Mouse (Mus musculus) MEL (cell line): ENCODE measurements at regions not wholly inside any gene's neighbourhood (a gene's known extent, or its start where the extent isn't known, plus 50 kb on each side); places are given as distances from the start of the nearest gene placed in this dataset.

Source experiments
- DNase-seq: peaks from one replicate; pipeline ENCODE4 v3.0.0; 2011; ENCODE audit warnings: low read depth, low spot score
- H3K27ac ChIP-seq: 2 replicates; pipeline ENCODE4 v1.5.1; 2012; ENCODE audit warnings: low read depth, mild to moderate bottlenecking, control low read depth, low read length, moderate library complexity; ENCODE audit not compliant: control insufficient read depth
- H3K27me3 ChIP-seq, 2 experiments: fragments of 150-350 bp in 1 of 2; sonication (generic) in 1 of 2; 2 replicates each; pipeline ENCODE4 v1.6.1; 2012; ENCODE audit warnings: low read length in 2 of 2, mild to moderate bottlenecking in 2 of 2, improper control_type of control experiment in 1 of 2, moderate library complexity in 1 of 2; ENCODE audit not compliant: insufficient read depth in 2 of 2, control insufficient read depth in 1 of 2
- H3K36me3 ChIP-seq, 2 experiments: 2 replicates each; pipeline ENCODE4 v1.6.1; 2012 to 2014; ENCODE audit warnings: low read length in 2 of 2, improper control_type of control experiment in 1 of 2, inconsistent platforms in 1 of 2, mild to moderate bottlenecking in 1 of 2; ENCODE audit not compliant: insufficient read depth in 2 of 2, control insufficient read depth in 1 of 2
- H3K4me1 ChIP-seq, 2 experiments: fragments of 150-350 bp in 1 of 2; sonication (generic) in 1 of 2; 2 replicates each; pipeline ENCODE4 v1.6.1; 2012; ENCODE audit warnings: low read length in 2 of 2, improper control_type of control experiment in 1 of 2, mild to moderate bottlenecking in 1 of 2; ENCODE audit not compliant: insufficient read depth in 2 of 2, control insufficient read depth in 1 of 2
- H3K4me3 ChIP-seq, 2 experiments: fragments of 150-350 bp in 1 of 2; sonication (generic) in 1 of 2; 2 replicates each; pipeline ENCODE4 v1.5.1; 2012; ENCODE audit warnings: low read depth in 2 of 2, low read length in 2 of 2, mild to moderate bottlenecking in 2 of 2, moderate library complexity in 2 of 2, control low read depth in 1 of 2, improper control_type of control experiment in 1 of 2; ENCODE audit not compliant: control insufficient read depth in 1 of 2, insufficient read depth in 1 of 2
- H3K79me2 ChIP-seq: 2 replicates; pipeline ENCODE4 v1.6.1; 2012; ENCODE audit warnings: mild to moderate bottlenecking, low read length, moderate library complexity; ENCODE audit not compliant: control insufficient read depth, poor library complexity, insufficient read depth
- H3K9ac ChIP-seq: 2 replicates; pipeline ENCODE4 v1.6.1; 2012; ENCODE audit warnings: low read depth, mild to moderate bottlenecking, control low read depth, low read length, moderate library complexity; ENCODE audit not compliant: control insufficient read depth, poor library complexity, severe bottlenecking
- H3K9me3 ChIP-seq: fragments of 150-350 bp; sonication (generic); replicated peaks from 2 replicates; pipeline ENCODE4 v1.6.1; 2012; ENCODE audit warnings: mild to moderate bottlenecking, low read length, improper control_type of control experiment, moderate library complexity; ENCODE audit not compliant: insufficient read depth
- CHD1 ChIP-seq: IDR thresholded peaks from 2 replicates; pipeline ENCODE4 v1.6.1; 2012; ENCODE audit warnings: low read depth, mild to moderate bottlenecking, inconsistent platforms, low read length, improper control_type of control experiment
- CTCF ChIP-seq, 3 experiments: IDR thresholded peaks in 2 of 3; conservative IDR thresholded peaks in 1 of 3; 2 replicates each; pipeline ENCODE4 v1.5.1; 2011 to 2012; ENCODE audit warnings: low read length in 3 of 3, low read depth in 2 of 3, mild to moderate bottlenecking in 2 of 3, improper control_type of control experiment in 1 of 3, inconsistent platforms in 1 of 3, mixed read lengths in 1 of 3, moderate library complexity in 1 of 3; ENCODE audit not compliant: control insufficient read depth in 1 of 3, insufficient read depth in 1 of 3, poor library complexity in 1 of 3, severe bottlenecking in 1 of 3
- ELF1 ChIP-seq: IDR thresholded peaks from 2 replicates; pipeline ENCODE4 v1.6.1; 2014; ENCODE audit warnings: low read depth, mild to moderate bottlenecking, inconsistent platforms, low read length, improper control_type of control experiment, moderate library complexity
- ETS1 ChIP-seq: IDR thresholded peaks from 2 replicates; pipeline ENCODE4 v1.6.1; 2012; ENCODE audit warnings: low read depth, mild to moderate bottlenecking, inconsistent platforms, low read length, improper control_type of control experiment, moderate library complexity
- GATA1 ChIP-seq: IDR thresholded peaks from 2 replicates; pipeline ENCODE4 v1.6.1; 2011; ENCODE audit warnings: low read depth, low read length, improper control_type of control experiment
- KAT2A ChIP-seq: conservative IDR thresholded peaks from 2 replicates; pipeline ENCODE4 v1.6.1; 2012; ENCODE audit warnings: low read depth, low read length, improper control_type of control experiment, inconsistent platforms
- MYB ChIP-seq: IDR thresholded peaks from 2 replicates; pipeline ENCODE4 v1.6.1; 2011; ENCODE audit warnings: mild to moderate bottlenecking, low read depth, low read length, improper control_type of control experiment
- MYC ChIP-seq: IDR thresholded peaks from 2 replicates; pipeline ENCODE4 v1.6.1; 2011; ENCODE audit warnings: low read depth, mild to moderate bottlenecking, low read length, improper control_type of control experiment, moderate library complexity
- POLR2A ChIP-seq, 2 experiments: IDR thresholded peaks; 2 replicates each; pipeline ENCODE4 v1.6.1; 2011 to 2012; ENCODE audit warnings: low read length in 2 of 2, mild to moderate bottlenecking in 2 of 2, control low read depth in 1 of 2, improper control_type of control experiment in 1 of 2, low read depth in 1 of 2, moderate library complexity in 1 of 2; ENCODE audit not compliant: control insufficient read depth in 1 of 2, insufficient read depth in 1 of 2, poor library complexity in 1 of 2
- SIN3A ChIP-seq: IDR thresholded peaks from 2 replicates; pipeline ENCODE4 v1.6.1; 2012; ENCODE audit warnings: low read length, improper control_type of control experiment, inconsistent platforms
- SMC3 ChIP-seq: IDR thresholded peaks from 2 replicates; pipeline ENCODE4 v1.6.1; 2011; ENCODE audit warnings: low read depth, low read length, improper control_type of control experiment
- TAL1 ChIP-seq: IDR thresholded peaks from 2 replicates; pipeline ENCODE4 v1.6.1; 2012; ENCODE audit warnings: mild to moderate bottlenecking, inconsistent platforms, low read length, moderate library complexity, mixed read lengths
- USF1 ChIP-seq: IDR thresholded peaks from 2 replicates; pipeline ENCODE4 v1.6.1; 2014; ENCODE audit warnings: low read depth, mild to moderate bottlenecking, inconsistent platforms, low read length, improper control_type of control experiment, moderate library complexity
- USF2 ChIP-seq, 2 experiments: IDR thresholded peaks; 2 replicates each; pipeline ENCODE4 v1.6.1; 2011 to 2012; ENCODE audit warnings: improper control_type of control experiment in 2 of 2, low read length in 2 of 2, borderline replicate concordance in 1 of 2, inconsistent platforms in 1 of 2, low read depth in 1 of 2, mild to moderate bottlenecking in 1 of 2; ENCODE audit not compliant: insufficient read depth in 1 of 2
- ZKSCAN1 ChIP-seq: IDR thresholded peaks from 2 replicates; pipeline ENCODE4 v1.6.1; 2012; ENCODE audit warnings: low read depth, mild to moderate bottlenecking, inconsistent platforms, low read length, improper control_type of control experiment, moderate library complexity
- ZMIZ1 ChIP-seq: IDR thresholded peaks from 2 replicates; pipeline ENCODE4 v1.6.1; 2012; ENCODE audit warnings: low read depth, mild to moderate bottlenecking, inconsistent platforms, low read length, improper control_type of control experiment, moderate library complexity
- ZNF384 ChIP-seq: IDR thresholded peaks from 2 replicates; pipeline ENCODE4 v1.6.1; 2012; ENCODE audit warnings: low read depth, mild to moderate bottlenecking, inconsistent platforms, low read length, improper control_type of control experiment

DNA sequence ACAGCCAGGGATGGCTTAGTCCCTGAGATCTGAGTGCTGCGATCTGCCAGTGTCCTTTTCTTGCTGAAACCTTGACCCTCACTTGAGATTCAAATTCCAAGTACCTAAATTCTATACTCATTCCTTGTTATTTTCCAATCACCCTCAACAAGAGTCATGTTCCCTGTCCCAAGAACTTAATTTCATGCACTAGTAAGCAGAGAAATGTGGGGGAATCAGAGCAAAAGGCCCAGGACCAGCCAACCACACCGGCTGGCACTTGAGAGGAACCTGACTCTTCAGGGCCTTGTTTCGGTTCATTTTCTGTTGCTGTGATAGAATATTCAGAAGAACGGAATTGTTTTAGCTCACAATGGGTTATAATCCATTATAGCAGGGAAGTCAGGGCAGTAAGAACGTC is 583.7 kb upstream of the Adam5 start:
- H3K4me3 ChIP-seq = no peak overlapping the region
- DNase-seq = no peak
- H3K27me3 ChIP-seq = peaks cover 0 to 2% of the 10 kb centered on the region in 2 experiments; a peak in 2 of 4 replicates
- H3K27ac ChIP-seq = no peak overlapping the region
- H3K9me3 ChIP-seq = no peaks in the 10 kb centered on the region
- H3K9ac ChIP-seq = no peak overlapping the region
- no peaks in the 10 kb centered on the region for H3K4me1 ChIP-seq
- H3K79me2 ChIP-seq = no peaks in the 10 kb centered on the region
- no peaks in the 10 kb centered on the region for H3K36me3 ChIP-seq
- TF ChIP-seq ZNF384 = no peak
- no peak for TF ChIP-seq ELF1
- TF ChIP-seq KAT2A = no peak
- no peak for TF ChIP-seq CTCF (IDR thresholded peaks at IDR 0.05 in 2 of 3, conservative IDR thresholded peaks at IDR 0.05 in 1 of 3; ENCODE audit: control insufficient read depth in 1 of 3, insufficient read depth in 1 of 3, low read depth in 2 of 3, low read length in 3 of 3, poor library complexity in 1 of 3, severe bottlenecking in 1 of 3)
- TF ChIP-seq ZKSCAN1 = no peak
- no peak for TF ChIP-seq SMC3
- no peak for TF ChIP-seq SIN3A
- no peak for TF ChIP-seq USF2 (IDR thresholded peaks at IDR 0.05; ENCODE audit: borderline replicate concordance in 1 of 2, insufficient read depth in 1 of 2, low read depth in 1 of 2, low read length in 2 of 2)
- TF ChIP-seq MYC = no peak

DNA sequence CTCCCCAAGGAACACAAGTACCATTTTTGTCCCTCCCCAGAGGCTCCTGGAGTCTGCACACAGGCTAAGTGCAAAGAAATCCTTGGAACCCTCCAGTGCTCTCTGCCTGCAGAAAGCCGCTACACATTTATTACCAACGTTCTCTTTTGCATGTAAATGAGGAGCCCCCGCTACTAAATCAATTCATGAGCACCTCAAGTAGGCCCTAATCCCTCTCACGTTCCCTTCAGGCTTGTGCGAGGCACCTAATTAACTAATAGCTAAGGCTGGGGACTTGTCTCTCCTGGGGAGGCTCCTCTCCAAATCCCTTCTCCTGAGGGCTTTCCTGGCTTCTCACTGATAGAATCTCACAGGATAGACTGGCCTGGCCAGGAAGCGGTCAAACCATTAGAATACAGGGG is 568.6 kb upstream of the Adam5 start:
- DNase-seq = no peak
- Histone ChIP-seq H3K4me1 (no peaks in the 10 kb centered on the region), H3K36me3 (no peaks in the 10 kb centered on the region), H3K27ac (no peak overlapping the region), H3K4me3 (no peak overlapping the region), H3K79me2 (no peaks in the 10 kb centered on the region), H3K9me3 (no peaks in the 10 kb centered on the region), H3K27me3 (peaks cover 0 to 1% of the 10 kb centered on the region in 2 experiments; a peak in 2 of 4 replicates), H3K9ac (no peak overlapping the region)
- TF ChIP-seq POLR2A (IDR thresholded peaks at IDR 0.05; ENCODE audit: control insufficient read depth in 1 of 2, insufficient read depth in 1 of 2, low read depth in 1 of 2, low read length in 2 of 2, poor library complexity in 1 of 2) = no peak
- TF ChIP-seq ZKSCAN1 = no peak
- TF ChIP-seq CTCF (IDR thresholded peaks at IDR 0.05 in 2 of 3, conservative IDR thresholded peaks at IDR 0.05 in 1 of 3; ENCODE audit: control insufficient read depth in 1 of 3, insufficient read depth in 1 of 3, low read depth in 2 of 3, low read length in 3 of 3, poor library complexity in 1 of 3, severe bottlenecking in 1 of 3) = no peak
- TF ChIP-seq USF2 (IDR thresholded peaks at IDR 0.05; ENCODE audit: borderline replicate concordance in 1 of 2, insufficient read depth in 1 of 2, low read depth in 1 of 2, low read length in 2 of 2) = no peak
- no peak for TF ChIP-seq CHD1
- TF ChIP-seq MYB = no peak
- no peak for TF ChIP-seq GATA1
- TF ChIP-seq SMC3 = no peak
- TF ChIP-seq ELF1 = no peak
- no peak for TF ChIP-seq ETS1
- no peak for TF ChIP-seq TAL1
- no peak for TF ChIP-seq ZMIZ1
- TF ChIP-seq USF1 = no peak
